Mouse (Mus musculus) lung, embryonic 15.5 days (tissue): Measurements from ENCODE around the gene Medag. TPM values are rescaled to one million over a fixed set of nuclear protein-coding genes. Genes with fewer than 3 reads are reported as not detected.
A peak's percentile ranks its signal among the peaks of the same experiment; 100 is the strongest.

Experiments used
- ATAC-seq: fragments of 200-750 bp; cut with Nextera tagmentation; 2 replicates; pipeline ENCODE4 v1.8.0; 2017; ENCODE audit warnings: moderate number of reproducible peaks, borderline replicate concordance; ENCODE audit not compliant: low FRiP score, low TSS enrichment; ENCODE audit errors: extremely low read depth
- H3K27ac ChIP-seq: fragments of 300-500 bp; sonication (generic); 2 replicates; pipeline ENCODE4 v1.5.1; 2015; ENCODE audit warnings: moderate library complexity, mild to moderate bottlenecking, inconsistent platforms
- H3K27me3 ChIP-seq: fragments of 300-500 bp; sonication (generic); 2 replicates; pipeline ENCODE4 v1.6.1; 2015; ENCODE audit warnings: inconsistent platforms
- H3K36me3 ChIP-seq: fragments of 300-500 bp; sonication (generic); 2 replicates; pipeline ENCODE4 v1.6.1; 2015; ENCODE audit warnings: inconsistent platforms
- H3K4me1 ChIP-seq: fragments of 300-500 bp; sonication (generic); 2 replicates; pipeline ENCODE4 v1.6.1; 2015; ENCODE audit warnings: inconsistent platforms
- H3K4me2 ChIP-seq: fragments of 300-500 bp; sonication (generic); 2 replicates; pipeline ENCODE4 v1.6.1; 2015; ENCODE audit warnings: inconsistent platforms, mild to moderate bottlenecking, moderate library complexity
- H3K4me3 ChIP-seq: fragments of 300-500 bp; sonication (generic); 2 replicates; pipeline ENCODE4 v1.5.1; 2015; ENCODE audit warnings: mild to moderate bottlenecking, inconsistent platforms
- H3K9ac ChIP-seq: fragments of 300-500 bp; sonication (generic); 2 replicates; pipeline ENCODE4 v1.6.1; 2015; ENCODE audit warnings: inconsistent platforms
- H3K9me3 ChIP-seq: fragments of 300-500 bp; sonication (generic); 2 replicates; pipeline ENCODE4 v1.6.1; 2016; ENCODE audit warnings: inconsistent platforms
- WGBS: fragments of 180-500 bp; shearing (Covaris S2); methylation state at CpG from one replicate; pipeline ENCODE4 v1.1.7; 2015; 5-methylcytosine and 5-hydroxymethylcytosine counted together
- polyA plus RNA-seq: library from polyadenylated mRNA; unstranded; fragments of >200 nt; fragmentation: Nextera tagmentation; extraction: Ambion mirVana; gene quantifications from 2 replicates; pipeline ENCODE4 v1.2.1, GENCODE M21; 2015

Gene Medag
- polyA plus RNA-seq, 1 experiment from 2014 or later = 1.5 TPM

GRCm38 (mm10) chr5:149434141-149434690 is 22.7 kb downstream of the Medag start:
- 19% methylated on average over 9 of the region's 9 CpGs for WGBS
- no peaks in the 10 kb centered on the region for H3K27me3 ChIP-seq
- no peak for ATAC-seq
- no peaks in the 10 kb centered on the region for H3K36me3 ChIP-seq
- peak overlapping the region; percentile 77 for H3K27ac ChIP-seq
- H3K4me2 ChIP-seq = no peak overlapping the region
- no peaks in the 10 kb centered on the region for H3K9me3 ChIP-seq
- H3K4me3 ChIP-seq = no peak overlapping the region
- H3K9ac ChIP-seq = no peak overlapping the region
- peaks cover 42% of the 10 kb centered on the region for H3K4me1 ChIP-seq

- no peaks in the 10 kb centered on the region for H3K9me3 ChIP-seq
- no peak overlapping the region for H3K4me2 ChIP-seq
- peaks cover 51% of the 10 kb centered on the region for H3K4me1 ChIP-seq
- no peak overlapping the region for H3K27ac ChIP-seq
- WGBS = 44% methylated on average over 3 of the region's 3 CpGs
- H3K9ac ChIP-seq = no peak overlapping the region
- no peak for ATAC-seq
- H3K4me3 ChIP-seq = no peak overlapping the region
- no peaks in the 10 kb centered on the region for H3K27me3 ChIP-seq
- H3K36me3 ChIP-seq = no peaks in the 10 kb centered on the region
These were observed 25.0 kb downstream of the Medag start for GRCm38 (mm10) chr5:149436541-149436940.

GRCm38 (mm10) chr5:149437150-149437549 is 25.6 kb downstream of the Medag start:
- no peak for ATAC-seq

GRCm38 (mm10) chr5:149439531-149440179 is 28.1 kb downstream of the Medag start, which contains the start of gene Tex26:
Gene Tex26, plus strand, starts transcription at chr5:149439660.
- Histone ChIP-seq H3K4me2 (peak within 1 kb of the TSS; percentile 92), H3K4me3 (peak within 1 kb of the TSS; percentile 47), H3K27me3 (no peaks in the 10 kb centered on the region), H3K9ac (peak within 1 kb of the TSS; percentile 30), H3K27ac (peak within 1 kb of the TSS; percentile 84), H3K4me1 (peaks cover 46% of the 10 kb centered on the region), H3K9me3 (no peaks in the 10 kb centered on the region), H3K36me3 (no peaks in the 10 kb centered on the region)
- WGBS = 0% methylated on average over 25 of the region's 25 CpGs
- ATAC-seq = peak; percentile 85

More at GRCm38 (mm10) chr5:149437150-149437549, 25.6 kb downstream of the Medag start:
- Histone ChIP-seq H3K36me3 (no peaks in the 10 kb centered on the region), H3K4me3 (no peak overlapping the region), H3K27ac (no peak overlapping the region; the same call in 1 of the 2 replicates), H3K4me1 (peaks cover 51% of the 10 kb centered on the region), H3K9ac (no peak overlapping the region), H3K9me3 (no peaks in the 10 kb centered on the region), H3K27me3 (no peaks in the 10 kb centered on the region), H3K4me2 (no peak overlapping the region)
- WGBS = 60% methylated on average over 6 of the region's 6 CpGs

- H3K4me1 ChIP-seq = peaks cover 45% of the 10 kb centered on the region
- H3K36me3 ChIP-seq = no peaks in the 10 kb centered on the region
- H3K27me3 ChIP-seq = no peaks in the 10 kb centered on the region
- 0% methylated on average over 18 of the region's 18 CpGs for WGBS
- peak overlapping the region; percentile 30 for H3K9ac ChIP-seq
- peak overlapping the region; percentile 47 for H3K4me3 ChIP-seq
- no peaks in the 10 kb centered on the region for H3K9me3 ChIP-seq
- ATAC-seq = peak; percentile 78; the same call in 1 of the 2 replicates
- H3K4me2 ChIP-seq = peak overlapping the region; percentile 92
- H3K27ac ChIP-seq = peak overlapping the region; percentile 84
These were observed 28.6 kb downstream of the Medag start for GRCm38 (mm10) chr5:149440180-149440573.

GRCm38 (mm10) chr5:149441646-149442276 is 30.2 kb downstream of the Medag start:
- Histone ChIP-seq H3K9ac (no peak overlapping the region), H3K27ac (no peak overlapping the region), H3K36me3 (no peaks in the 10 kb centered on the region), H3K9me3 (no peaks in the 10 kb centered on the region), H3K4me3 (no peak overlapping the region), H3K27me3 (no peaks in the 10 kb centered on the region), H3K4me2 (no peak overlapping the region), H3K4me1 (peaks cover 35% of the 10 kb centered on the region)
- WGBS = 67% methylated on average over 14 of the region's 14 CpGs
- no peak for ATAC-seq

GRCm38 (mm10) chr5:149442277-149442660 is 30.7 kb downstream of the Medag start:
- WGBS = 55% methylated on average over 15 of the region's 15 CpGs
- H3K9ac ChIP-seq = no peak overlapping the region
- H3K27ac ChIP-seq = no peak overlapping the region
- H3K4me3 ChIP-seq = no peak overlapping the region
- no peaks in the 10 kb centered on the region for H3K9me3 ChIP-seq
- H3K36me3 ChIP-seq = no peaks in the 10 kb centered on the region
- H3K4me2 ChIP-seq = no peak overlapping the region
- no peak for ATAC-seq
- H3K4me1 ChIP-seq = peaks cover 33% of the 10 kb centered on the region
- no peaks in the 10 kb centered on the region for H3K27me3 ChIP-seq

- WGBS = 56% methylated on average over 4 of the region's 4 CpGs
- peaks cover 19% of the 10 kb centered on the region for H3K4me1 ChIP-seq
- H3K27ac ChIP-seq = no peak overlapping the region
- no peaks in the 10 kb centered on the region for H3K36me3 ChIP-seq
- no peaks in the 10 kb centered on the region for H3K9me3 ChIP-seq
- no peak overlapping the region for H3K9ac ChIP-seq
- H3K4me2 ChIP-seq = no peak overlapping the region
- H3K4me3 ChIP-seq = no peak overlapping the region
- H3K27me3 ChIP-seq = no peaks in the 10 kb centered on the region
- ATAC-seq = no peak
These were observed 32.9 kb downstream of the Medag start for GRCm38 (mm10) chr5:149444451-149444850.

GRCm38 (mm10) chr5:149446495-149446894 is 34.9 kb downstream of the Medag start:
- Histone ChIP-seq H3K4me1 (peaks cover 5% of the 10 kb centered on the region; the same call in 1 of the 2 replicates), H3K9ac (no peak overlapping the region), H3K9me3 (no peaks in the 10 kb centered on the region), H3K27me3 (no peaks in the 10 kb centered on the region), H3K4me2 (no peak overlapping the region), H3K27ac (no peak overlapping the region), H3K36me3 (no peaks in the 10 kb centered on the region), H3K4me3 (no peak overlapping the region)
- no peak for ATAC-seq
- WGBS = 81% methylated on average over 7 of the region's 7 CpGs

- no peak overlapping the region for H3K27ac ChIP-seq
- H3K4me3 ChIP-seq = no peak overlapping the region
- ATAC-seq = no peak
- no peak overlapping the region for H3K9ac ChIP-seq
- 75% methylated on average over 5 of the region's 5 CpGs for WGBS
- H3K36me3 ChIP-seq = no peaks in the 10 kb centered on the region
- H3K4me2 ChIP-seq = no peak overlapping the region
- no peaks in the 10 kb centered on the region for H3K9me3 ChIP-seq
- no peaks in the 10 kb centered on the region for H3K27me3 ChIP-seq
- peaks cover 5% of the 10 kb centered on the region; the same call in 1 of the 2 replicates for H3K4me1 ChIP-seq
These were observed 36.2 kb downstream of the Medag start for GRCm38 (mm10) chr5:149447733-149448132.

GRCm38 (mm10) chr5:149449406-149449805 is 37.9 kb downstream of the Medag start:
- Histone ChIP-seq H3K9me3 (no peaks in the 10 kb centered on the region), H3K4me1 (peaks cover 3% of the 10 kb centered on the region; the same call in 1 of the 2 replicates), H3K4me2 (no peak overlapping the region), H3K4me3 (no peak overlapping the region), H3K27ac (no peak overlapping the region), H3K36me3 (no peaks in the 10 kb centered on the region), H3K9ac (no peak overlapping the region), H3K27me3 (no peaks in the 10 kb centered on the region)
- 81% methylated on average over 7 of the region's 7 CpGs for WGBS
- no peak for ATAC-seq

- no peak overlapping the region for H3K27ac ChIP-seq
- H3K4me1 ChIP-seq = no peaks in the 10 kb centered on the region
- H3K36me3 ChIP-seq = no peaks in the 10 kb centered on the region
- H3K9me3 ChIP-seq = no peaks in the 10 kb centered on the region
- no peak overlapping the region for H3K9ac ChIP-seq
- no peaks in the 10 kb centered on the region for H3K27me3 ChIP-seq
- 60% methylated on average over 7 of the region's 7 CpGs for WGBS
- H3K4me3 ChIP-seq = no peak overlapping the region
- H3K4me2 ChIP-seq = no peak overlapping the region
- ATAC-seq = no peak
These were observed 39.7 kb downstream of the Medag start for GRCm38 (mm10) chr5:149451209-149451681.
